Mouse (Mus musculus): Measurements from ENCODE around the gene Stpg3. TPM values are rescaled to one million over a fixed set of nuclear protein-coding genes. Genes with fewer than 3 reads are reported as not detected.

The Stpg3 gene
- polyA plus RNA-seq, 1 experiment from 2014 or later, result not detected

- no peak overlapping the region for H3K27ac ChIP-seq
- peaks cover 37% of the 10 kb centered on the region for H3K79me2 ChIP-seq (ENCODE audit: inconsistent target)
- peaks cover 91% of the 10 kb centered on the region for H3K36me3 ChIP-seq (ENCODE audit: inconsistent target)
- WGBS (ENCODE audit: missing documents), result 69% methylated on average over 4 of the region's 4 CpGs
- H3K4me3 ChIP-seq (ENCODE audit: inconsistent target), result no peak overlapping the region
Measured at GRCm38 (mm10) chr2:25203631-25204214, 10.7 kb downstream of the Stpg3 start.

GRCm38 (mm10) chr2:25200631-25201030, 13.8 kb downstream of the Stpg3 start:
- H3K79me2 ChIP-seq (ENCODE audit: inconsistent target), result peaks cover 12% of the 10 kb centered on the region; the same call in 1 of the 2 replicates
- H3K36me3 ChIP-seq (ENCODE audit: inconsistent target), result peaks cover 62% of the 10 kb centered on the region
- WGBS (ENCODE audit: missing documents), result 88% methylated on average over 2 of the region's 2 CpGs
- H3K27ac ChIP-seq, result no peak overlapping the region
- no peak overlapping the region for H3K4me3 ChIP-seq (ENCODE audit: inconsistent target)

GRCm38 (mm10) chr2:25197946-25198345, 16.5 kb downstream of the Stpg3 start:
- H3K36me3 ChIP-seq (ENCODE audit: inconsistent target), result peaks cover 36% of the 10 kb centered on the region
- H3K79me2 ChIP-seq (ENCODE audit: inconsistent target), result peaks cover 29% of the 10 kb centered on the region
- H3K27ac ChIP-seq, result peak overlapping the region; percentile 98
- no peak overlapping the region for H3K4me3 ChIP-seq (ENCODE audit: inconsistent target)

GRCm38 (mm10) chr2:25197191-25197590, 17.2 kb downstream of the Stpg3 start:
- H3K4me3 ChIP-seq (ENCODE audit: inconsistent target), result peak overlapping the region; percentile 87
- 20% methylated on average over 2 of the region's 2 CpGs for WGBS (ENCODE audit: missing documents)

GRCm38 (mm10) chr2:25196172-25196954, 18.1 kb downstream of the Stpg3 start, which contains the start of gene Tor4a:
Tor4a (minus strand) TSS chr2:25196886.
- Histone ChIP-seq H3K36me3 (ENCODE audit: inconsistent target) (peaks cover 20% of the 10 kb centered on the region; the same call in 1 of the 2 replicates), H3K79me2 (ENCODE audit: inconsistent target) (peaks cover 31% of the 10 kb centered on the region)
- 1% methylated on average over 8 of the region's 8 CpGs for WGBS (ENCODE audit: missing documents)

More at GRCm38 (mm10) chr2:25197191-25197590, 17.2 kb downstream of the Stpg3 start:
- H3K36me3 ChIP-seq (ENCODE audit: inconsistent target), result peaks cover 28% of the 10 kb centered on the region
- peaks cover 31% of the 10 kb centered on the region for H3K79me2 ChIP-seq (ENCODE audit: inconsistent target)
- peak overlapping the region; percentile 98 for H3K27ac ChIP-seq

GRCm38 (mm10) chr2:25195211-25196156, 19.0 kb downstream of the Stpg3 start:
- peaks cover 11% of the 10 kb centered on the region; the same call in 1 of the 2 replicates for H3K36me3 ChIP-seq (ENCODE audit: inconsistent target)
- peak overlapping the region; percentile 98 for H3K27ac ChIP-seq
- H3K79me2 ChIP-seq (ENCODE audit: inconsistent target), result peaks cover 31% of the 10 kb centered on the region
- peak overlapping the region; percentile 87 for H3K4me3 ChIP-seq (ENCODE audit: inconsistent target)
- under 1% methylated on average over 55 of the region's 55 CpGs for WGBS (ENCODE audit: missing documents)

More at GRCm38 (mm10) chr2:25196172-25196954, 18.1 kb downstream of the Stpg3 start, which contains the start of gene Tor4a:
- Histone ChIP-seq H3K27ac (peak within 1 kb of the TSS; percentile 98), H3K4me3 (ENCODE audit: inconsistent target) (peak within 1 kb of the TSS; percentile 87)

- 8% methylated on average over 17 of the region's 17 CpGs for WGBS (ENCODE audit: missing documents)
- H3K36me3 ChIP-seq (ENCODE audit: inconsistent target), result peaks cover 2% of the 10 kb centered on the region; the same call in 1 of the 2 replicates
- H3K79me2 ChIP-seq (ENCODE audit: inconsistent target), result peaks cover 31% of the 10 kb centered on the region
- peak overlapping the region; percentile 87 for H3K4me3 ChIP-seq (ENCODE audit: inconsistent target)
- H3K27ac ChIP-seq, result peak overlapping the region; percentile 98
Measured at GRCm38 (mm10) chr2:25194486-25195171, 19.8 kb downstream of the Stpg3 start.

- Histone ChIP-seq H3K4me3 (ENCODE audit: inconsistent target) (peak overlapping the region; percentile 87; the same call in 1 of the 2 replicates), H3K79me2 (ENCODE audit: inconsistent target) (peaks cover 31% of the 10 kb centered on the region), H3K27ac (peak overlapping the region; percentile 98), H3K36me3 (ENCODE audit: inconsistent target) (no peaks in the 10 kb centered on the region; the same call in 1 of the 2 replicates)
- WGBS (ENCODE audit: missing documents), result 19% methylated on average over 5 of the region's 5 CpGs
Measured at GRCm38 (mm10) chr2:25194006-25194405, 20.4 kb downstream of the Stpg3 start.

- Histone ChIP-seq H3K27ac (peak overlapping the region; percentile 98), H3K4me3 (ENCODE audit: inconsistent target) (no peak overlapping the region), H3K36me3 (ENCODE audit: inconsistent target) (no peaks in the 10 kb centered on the region; the same call in 1 of the 2 replicates), H3K79me2 (ENCODE audit: inconsistent target) (peaks cover 31% of the 10 kb centered on the region)
- WGBS (ENCODE audit: missing documents), result 0% methylated on average over 5 of the region's 6 CpGs
Measured at GRCm38 (mm10) chr2:25193330-25193770, 21.1 kb downstream of the Stpg3 start.

- peaks cover 2% of the 10 kb centered on the region for H3K79me2 ChIP-seq (ENCODE audit: inconsistent target)
- H3K4me3 ChIP-seq (ENCODE audit: inconsistent target), result no peak overlapping the region
- H3K27ac ChIP-seq, result no peak overlapping the region
- WGBS (ENCODE audit: missing documents), result 92% methylated on average over 6 of the region's 6 CpGs
- no peaks in the 10 kb centered on the region for H3K36me3 ChIP-seq (ENCODE audit: inconsistent target)
Measured at GRCm38 (mm10) chr2:25187841-25188240, 26.6 kb downstream of the Stpg3 start.

GRCm38 (mm10) chr2:25186575-25186930, 27.9 kb downstream of the Stpg3 start:
- Histone ChIP-seq H3K27ac (no peak overlapping the region), H3K79me2 (ENCODE audit: inconsistent target) (no peaks in the 10 kb centered on the region), H3K4me3 (ENCODE audit: inconsistent target) (no peak overlapping the region), H3K36me3 (ENCODE audit: inconsistent target) (no peaks in the 10 kb centered on the region)
- WGBS (ENCODE audit: missing documents), result 52% methylated on average over 5 of the region's 5 CpGs

- Histone ChIP-seq H3K4me3 (ENCODE audit: inconsistent target) (no peak overlapping the region), H3K36me3 (ENCODE audit: inconsistent target) (no peaks in the 10 kb centered on the region), H3K27ac (no peak overlapping the region), H3K79me2 (ENCODE audit: inconsistent target) (no peaks in the 10 kb centered on the region)
- 6% methylated on average over 63 of the region's 64 CpGs for WGBS (ENCODE audit: missing documents)
Measured at GRCm38 (mm10) chr2:25185625-25186574, 28.5 kb downstream of the Stpg3 start.

GRCm38 (mm10) chr2:25184496-25184895, 29.9 kb downstream of the Stpg3 start:
- Histone ChIP-seq H3K36me3 (ENCODE audit: inconsistent target) (no peaks in the 10 kb centered on the region), H3K4me3 (ENCODE audit: inconsistent target) (no peak overlapping the region), H3K27ac (no peak overlapping the region), H3K79me2 (ENCODE audit: inconsistent target) (no peaks in the 10 kb centered on the region)
- 94% methylated on average over 5 of the region's 7 CpGs for WGBS (ENCODE audit: missing documents)
